Mouse (Mus musculus): Measurements from ENCODE around the gene Snrpa1. TPM values are rescaled to one million over a fixed set of nuclear protein-coding genes. Genes with fewer than 3 reads are reported as not detected.

The Snrpa1 gene
- polyA plus RNA-seq, 1 experiment from 2014 or later: 193 TPM

GRCm38 (mm10) chr7:66083757-66084156 is 25.0 kb downstream of the Snrpa1 start:
- ATAC-seq (ENCODE audit: low FRiP score, low read depth): no peak
- WGBS: 87% methylated on average over 6 of the region's 6 CpGs
- Histone ChIP-seq H3K4me2 (replicated peaks) (no peak overlapping the region), H3K4me3 (no peak overlapping the region), H3K9me3 (no peaks in the 10 kb centered on the region), H3K36me3 (peaks cover 69% of the 10 kb centered on the region), H3K9ac (replicated peaks) (no peak overlapping the region), H3K27ac (replicated peaks) (no peak overlapping the region), H3K27me3 (no peaks in the 10 kb centered on the region), H3K4me1 (peaks cover 16% of the 10 kb centered on the region)

- H3K4me1 ChIP-seq: peaks cover 14% of the 10 kb centered on the region
- WGBS: 91% methylated on average over 7 of the region's 7 CpGs
- no peak overlapping the region for H3K4me2 ChIP-seq (replicated peaks)
- H3K27me3 ChIP-seq: no peaks in the 10 kb centered on the region
- no peak overlapping the region for H3K9ac ChIP-seq (replicated peaks)
- ATAC-seq (ENCODE audit: low FRiP score, low read depth): no peak
- H3K27ac ChIP-seq (replicated peaks): no peak overlapping the region
- no peak overlapping the region for H3K4me3 ChIP-seq
- H3K36me3 ChIP-seq: peaks cover 77% of the 10 kb centered on the region
- H3K9me3 ChIP-seq: no peaks in the 10 kb centered on the region
Observed at GRCm38 (mm10) chr7:66084546-66084945, 25.7 kb downstream of the Snrpa1 start.

- H3K9me3 ChIP-seq: no peaks in the 10 kb centered on the region
- H3K36me3 ChIP-seq: peaks cover 90% of the 10 kb centered on the region
- ATAC-seq (ENCODE audit: low FRiP score, low read depth): no peak
- H3K4me1 ChIP-seq: no peaks in the 10 kb centered on the region
- no peak overlapping the region for H3K4me2 ChIP-seq (replicated peaks)
- no peak overlapping the region for H3K9ac ChIP-seq (replicated peaks)
- no peak overlapping the region for H3K4me3 ChIP-seq
- no peak overlapping the region for H3K27ac ChIP-seq (replicated peaks)
- WGBS: 93% methylated on average over 4 of the region's 4 CpGs
- no peaks in the 10 kb centered on the region for H3K27me3 ChIP-seq
Observed at GRCm38 (mm10) chr7:66087652-66088051, 28.8 kb downstream of the Snrpa1 start.

- no peak for ATAC-seq (ENCODE audit: low FRiP score, low read depth)
- Histone ChIP-seq H3K36me3 (peaks cover 86% of the 10 kb centered on the region), H3K9ac (replicated peaks) (no peak overlapping the region), H3K9me3 (no peaks in the 10 kb centered on the region), H3K4me2 (replicated peaks) (no peak overlapping the region), H3K27ac (replicated peaks) (no peak overlapping the region), H3K4me3 (no peak overlapping the region), H3K4me1 (no peaks in the 10 kb centered on the region), H3K27me3 (no peaks in the 10 kb centered on the region)
- 95% methylated on average over 2 of the region's 2 CpGs for WGBS
Observed at GRCm38 (mm10) chr7:66088077-66088476, 29.3 kb downstream of the Snrpa1 start.

GRCm38 (mm10) chr7:66090676-66091190 is 31.9 kb downstream of the Snrpa1 start:
- H3K4me3 ChIP-seq: no peak overlapping the region
- H3K9me3 ChIP-seq: no peaks in the 10 kb centered on the region
- H3K36me3 ChIP-seq: peaks cover 60% of the 10 kb centered on the region
- WGBS: 80% methylated on average over 11 of the region's 11 CpGs
- no peak overlapping the region for H3K27ac ChIP-seq (replicated peaks)
- no peak for ATAC-seq (ENCODE audit: low FRiP score, low read depth)
- no peaks in the 10 kb centered on the region for H3K27me3 ChIP-seq
- no peaks in the 10 kb centered on the region for H3K4me1 ChIP-seq
- no peak overlapping the region for H3K4me2 ChIP-seq (replicated peaks)
- no peak overlapping the region for H3K9ac ChIP-seq (replicated peaks)

- no peak overlapping the region for H3K9ac ChIP-seq (replicated peaks)
- ATAC-seq (ENCODE audit: low FRiP score, low read depth): no peak
- 87% methylated on average over 7 of the region's 7 CpGs for WGBS
- no peak overlapping the region for H3K27ac ChIP-seq (replicated peaks)
- no peak overlapping the region for H3K4me2 ChIP-seq (replicated peaks)
- H3K9me3 ChIP-seq: no peaks in the 10 kb centered on the region
- no peaks in the 10 kb centered on the region for H3K4me1 ChIP-seq
- H3K27me3 ChIP-seq: no peaks in the 10 kb centered on the region
- H3K4me3 ChIP-seq: no peak overlapping the region
- peaks cover 52% of the 10 kb centered on the region for H3K36me3 ChIP-seq
Observed at GRCm38 (mm10) chr7:66091553-66091952, 32.8 kb downstream of the Snrpa1 start.

GRCm38 (mm10) chr7:66092656-66093055 is 33.9 kb downstream of the Snrpa1 start:
- no peaks in the 10 kb centered on the region for H3K9me3 ChIP-seq
- H3K4me2 ChIP-seq (replicated peaks): no peak overlapping the region
- no peaks in the 10 kb centered on the region for H3K4me1 ChIP-seq
- no peak for ATAC-seq (ENCODE audit: low FRiP score, low read depth)
- H3K27ac ChIP-seq (replicated peaks): no peak overlapping the region
- H3K9ac ChIP-seq (replicated peaks): no peak overlapping the region
- 91% methylated on average over 8 of the region's 8 CpGs for WGBS
- peaks cover 41% of the 10 kb centered on the region for H3K36me3 ChIP-seq
- no peak overlapping the region for H3K4me3 ChIP-seq
- no peaks in the 10 kb centered on the region for H3K27me3 ChIP-seq

GRCm38 (mm10) chr7:66094141-66094540 is 35.3 kb downstream of the Snrpa1 start:
- no peak overlapping the region for H3K4me2 ChIP-seq (replicated peaks)
- H3K4me3 ChIP-seq: no peak overlapping the region
- H3K9ac ChIP-seq (replicated peaks): no peak overlapping the region
- no peaks in the 10 kb centered on the region for H3K9me3 ChIP-seq
- H3K36me3 ChIP-seq: peaks cover 26% of the 10 kb centered on the region
- 83% methylated on average over 5 of the region's 5 CpGs for WGBS
- no peak overlapping the region for H3K27ac ChIP-seq (replicated peaks)
- no peak for ATAC-seq (ENCODE audit: low FRiP score, low read depth)
- H3K27me3 ChIP-seq: no peaks in the 10 kb centered on the region
- H3K4me1 ChIP-seq: no peaks in the 10 kb centered on the region

GRCm38 (mm10) chr7:66098803-66099202 is 40.0 kb downstream of the Snrpa1 start:
- 90% methylated on average over 7 of the region's 7 CpGs for WGBS
- Histone ChIP-seq H3K27me3 (peaks cover 12% of the 10 kb centered on the region; the same call in 1 of the 2 replicates), H3K27ac (replicated peaks) (no peak overlapping the region), H3K4me3 (no peak overlapping the region), H3K4me2 (replicated peaks) (no peak overlapping the region), H3K36me3 (no peaks in the 10 kb centered on the region), H3K9me3 (no peaks in the 10 kb centered on the region), H3K4me1 (no peaks in the 10 kb centered on the region), H3K9ac (replicated peaks) (no peak overlapping the region)
- ATAC-seq (ENCODE audit: low FRiP score, low read depth): no peak

- Histone ChIP-seq H3K9me3 (no peaks in the 10 kb centered on the region), H3K27ac (replicated peaks) (no peak overlapping the region), H3K27me3 (peaks cover 22% of the 10 kb centered on the region), H3K9ac (replicated peaks) (no peak overlapping the region), H3K36me3 (no peaks in the 10 kb centered on the region), H3K4me1 (no peaks in the 10 kb centered on the region), H3K4me3 (no peak overlapping the region), H3K4me2 (replicated peaks) (no peak overlapping the region)
- ATAC-seq (ENCODE audit: low FRiP score, low read depth): no peak
- WGBS: 13% methylated on average over 4 of the region's 4 CpGs
Observed at GRCm38 (mm10) chr7:66101866-66102265, 43.1 kb downstream of the Snrpa1 start.

GRCm38 (mm10) chr7:66104531-66104930 is 45.7 kb downstream of the Snrpa1 start:
- Histone ChIP-seq H3K36me3 (no peaks in the 10 kb centered on the region), H3K27me3 (peaks cover 31% of the 10 kb centered on the region), H3K4me3 (no peak overlapping the region), H3K4me1 (peaks cover 5% of the 10 kb centered on the region), H3K4me2 (replicated peaks) (no peak overlapping the region), H3K9me3 (no peaks in the 10 kb centered on the region), H3K27ac (replicated peaks) (no peak overlapping the region), H3K9ac (replicated peaks) (no peak overlapping the region)
- 88% methylated on average over 5 of the region's 5 CpGs for WGBS
- no peak for ATAC-seq (ENCODE audit: low FRiP score, low read depth)

- no peak overlapping the region for H3K9ac ChIP-seq (replicated peaks)
- H3K27ac ChIP-seq (replicated peaks): no peak overlapping the region
- peaks cover 9% of the 10 kb centered on the region for H3K4me1 ChIP-seq
- ATAC-seq (ENCODE audit: low FRiP score, low read depth): no peak
- H3K9me3 ChIP-seq: no peaks in the 10 kb centered on the region
- no peak overlapping the region for H3K4me3 ChIP-seq
- H3K4me2 ChIP-seq (replicated peaks): no peak overlapping the region
- H3K36me3 ChIP-seq: no peaks in the 10 kb centered on the region
- 81% methylated on average over 4 of the region's 4 CpGs for WGBS
- H3K27me3 ChIP-seq: peaks cover 25% of the 10 kb centered on the region
Observed at GRCm38 (mm10) chr7:66105771-66106170, 47.0 kb downstream of the Snrpa1 start.

- no peak for ATAC-seq (ENCODE audit: low FRiP score, low read depth)
- Histone ChIP-seq H3K36me3 (no peaks in the 10 kb centered on the region), H3K9ac (replicated peaks) (no peak overlapping the region), H3K27me3 (peaks cover 19% of the 10 kb centered on the region), H3K4me3 (no peak overlapping the region), H3K27ac (replicated peaks) (no peak overlapping the region), H3K4me1 (peaks cover 15% of the 10 kb centered on the region), H3K9me3 (no peaks in the 10 kb centered on the region), H3K4me2 (replicated peaks) (no peak overlapping the region)
- WGBS: 82% methylated on average over 7 of the region's 7 CpGs
Observed at GRCm38 (mm10) chr7:66106581-66107056, 47.8 kb downstream of the Snrpa1 start.

Data from midbrain, embryonic 12.5 days (tissue).